Mouse (Mus musculus): ENCODE measurements around the gene Churc1.
"Not testable (repeated sequence)": the region's sequence is repeated elsewhere in the genome, so short reads cannot be mapped to it uniquely, and the experiment has no call there.

The Churc1 gene

GRCm38 (mm10) chr12:76790446-76791084 is 25.2 kb downstream of the Churc1 start:
- intact Hi-C loops (cut with DNase I): no loop called here

GRCm38 (mm10) chr12:76792540-76792939 is 27.2 kb downstream of the Churc1 start:
- intact Hi-C loops (cut with DNase I): not testable (repeated sequence)

GRCm38 (mm10) chr12:76795350-76795749 is 30.0 kb downstream of the Churc1 start, which contains the start of gene Gpx2:
Gene Gpx2 (minus strand): TSS chr12:76795554.
- intact Hi-C loops (cut with DNase I): no loop called here

GRCm38 (mm10) chr12:76796938-76797539 is 31.7 kb downstream of the Churc1 start:
- intact Hi-C loops (cut with DNase I): no loop called here

- intact Hi-C loops (cut with DNase I): no loop called here
These were observed 32.8 kb downstream of the Churc1 start for GRCm38 (mm10) chr12:76798008-76798720.

GRCm38 (mm10) chr12:76803028-76803427 is 37.7 kb downstream of the Churc1 start:
- intact Hi-C loops (cut with DNase I): loop anchor here (10.0 kb wide), 1 partner anchor 158 kb away; no protein-coding TSS in a partner anchor

GRCm38 (mm10) chr12:76803700-76804252 is 38.4 kb downstream of the Churc1 start:
- intact Hi-C loops (cut with DNase I): loop anchor here (10.0 kb wide), 1 partner anchor 159 kb away; no protein-coding TSS in a partner anchor

GRCm38 (mm10) chr12:76805056-76805811 is 39.9 kb downstream of the Churc1 start:
- intact Hi-C loops (cut with DNase I): loop anchor here (10.0 kb wide), 1 partner anchor 160 kb away; no protein-coding TSS in a partner anchor

- intact Hi-C loops (cut with DNase I): loop anchor here (10.0 kb wide), 1 partner anchor 163 kb away; no protein-coding TSS in a partner anchor
These were observed 42.5 kb downstream of the Churc1 start for GRCm38 (mm10) chr12:76807796-76808195.

- intact Hi-C loops (cut with DNase I): no loop called here
These were observed 45.2 kb downstream of the Churc1 start for GRCm38 (mm10) chr12:76810491-76810890.

GRCm38 (mm10) chr12:76811006-76811405 is 45.7 kb downstream of the Churc1 start:
- intact Hi-C loops (cut with DNase I): no loop called here

- intact Hi-C loops (cut with DNase I): no loop called here
These were observed 48.2 kb downstream of the Churc1 start for GRCm38 (mm10) chr12:76813543-76813942.

- intact Hi-C loops (cut with DNase I): no loop called here
These were observed 48.8 kb downstream of the Churc1 start for GRCm38 (mm10) chr12:76814120-76814519.

- intact Hi-C loops (cut with DNase I): no loop called here
These were observed 51.4 kb downstream of the Churc1 start for GRCm38 (mm10) chr12:76816720-76817119.

GRCm38 (mm10) chr12:76817176-76817575 is 51.8 kb downstream of the Churc1 start:
- intact Hi-C loops (cut with DNase I): no loop called here

GRCm38 (mm10) chr12:76818120-76818519 is 52.8 kb downstream of the Churc1 start:
- intact Hi-C loops (cut with DNase I): no loop called here

- intact Hi-C loops (cut with DNase I): no loop called here
These were observed 53.6 kb downstream of the Churc1 start for GRCm38 (mm10) chr12:76818908-76819307.

GRCm38 (mm10) chr12:76819816-76820215 is 54.5 kb downstream of the Churc1 start:
- intact Hi-C loops (cut with DNase I): no loop called here

GRCm38 (mm10) chr12:76820615-76821014 is 55.3 kb downstream of the Churc1 start:
- intact Hi-C loops (cut with DNase I): no loop called here

- intact Hi-C loops (cut with DNase I): no loop called here
These were observed 56.8 kb downstream of the Churc1 start for GRCm38 (mm10) chr12:76822002-76822650.

GRCm38 (mm10) chr12:76822651-76823041 is 57.3 kb downstream of the Churc1 start, which contains the start of gene Rab15:
Gene Rab15 (minus strand): TSS chr12:76822908.
- intact Hi-C loops (cut with DNase I): no loop called here

Data from adrenal gland (tissue).